Mouse (Mus musculus): ENCODE results near the gene Sirt2.

DNA sequence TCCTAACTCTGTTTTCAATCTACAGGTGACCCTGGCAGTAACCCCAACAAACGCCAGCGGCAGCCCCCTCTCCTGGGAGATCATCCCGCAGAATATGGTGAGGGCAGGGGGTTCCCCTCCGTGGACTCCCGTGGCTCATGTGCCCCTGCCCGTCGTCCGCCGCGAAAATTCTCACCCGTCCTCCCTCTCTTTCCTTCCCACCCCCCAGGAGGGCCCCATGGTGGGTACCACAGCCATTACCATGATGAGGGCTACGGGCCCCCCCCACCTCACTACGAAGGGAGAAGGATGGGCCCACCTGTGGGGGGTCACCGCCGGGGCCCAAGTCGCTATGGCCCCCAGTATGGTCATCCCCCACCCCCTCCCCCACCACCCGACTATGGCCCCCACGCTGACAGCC lies 51.9 kb downstream of the Sirt2 start:
- TF ChIP-seq POLR2A (IDR thresholded peaks at IDR 0.05; ENCODE audit: control insufficient read depth, low read depth, low read length): no peak
- TF ChIP-seq CTCF (IDR thresholded peaks at IDR 0.05; ENCODE audit: control insufficient read depth, insufficient read depth, insufficient replicate concordance, low read depth, low read length): no peak

Data from testis, adult 2 months (tissue).